Mouse (Mus musculus): Measurements from ENCODE around the gene Rxfp1. TPM values are rescaled to one million over a fixed set of nuclear protein-coding genes. Genes with fewer than 3 reads are reported as not detected.
A peak's percentile ranks its signal among the peaks of the same experiment; 100 is the strongest.

Gene Rxfp1
- not detected in 2 replicates for polyA plus RNA-seq (2015; fragmentation: Nextera tagmentation; extraction: Ambion mirVana)

- H3K27ac ChIP-seq (ENCODE audit: low read length) = no peak within 1 kb of the TSS
- H3K4me3 ChIP-seq (ENCODE audit: low read depth, low read length) = no peak within 1 kb of the TSS
- 49% methylated on average over 3 of the region's 4 CpGs for WGBS (ENCODE audit: insufficient replicate concordance)
- H3K4me2 ChIP-seq (ENCODE audit: low read depth, low read length) = no peak within 1 kb of the TSS
- no peaks in the 10 kb centered on the region for H3K9me3 ChIP-seq (replicated peaks; ENCODE audit: control insufficient read depth, low read length)
- H3K27me3 ChIP-seq (ENCODE audit: control insufficient read depth, insufficient read depth, low read depth, low read length) = no peaks in the 10 kb centered on the region
- H3K9ac ChIP-seq (ENCODE audit: low read depth, low read length) = no peak within 1 kb of the TSS
- H3K4me1 ChIP-seq (ENCODE audit: control insufficient read depth, low read depth, low read length) = no peaks in the 10 kb centered on the region
- ATAC-seq (ENCODE audit: low read depth) = no peak
- no peaks in the 10 kb centered on the region for H3K36me3 ChIP-seq (ENCODE audit: control insufficient read depth, insufficient read depth)
Measured at GRCm38 (mm10) chr3:79737780-79738179, at the start of gene Rxfp1. TSS of gene Rxfp1 (minus strand) at chr3:79737880.

GRCm38 (mm10) chr3:79784362-79784736 lies 46.7 kb upstream of the Rxfp1 start:
- Histone ChIP-seq H3K9ac (ENCODE audit: low read depth, low read length) (no peak overlapping the region), H3K27ac (ENCODE audit: low read length) (no peak overlapping the region), H3K4me3 (ENCODE audit: low read depth, low read length) (no peak overlapping the region), H3K4me1 (ENCODE audit: control insufficient read depth, low read depth, low read length) (no peaks in the 10 kb centered on the region), H3K36me3 (ENCODE audit: control insufficient read depth, insufficient read depth) (no peaks in the 10 kb centered on the region), H3K9me3 (replicated peaks; ENCODE audit: control insufficient read depth, low read length) (no peaks in the 10 kb centered on the region), H3K4me2 (ENCODE audit: low read depth, low read length) (peak overlapping the region; percentile 13; the same call in 1 of the 2 replicates), H3K27me3 (ENCODE audit: control insufficient read depth, insufficient read depth, low read depth, low read length) (no peaks in the 10 kb centered on the region; the same call in none of the 2 replicates)
- WGBS (ENCODE audit: insufficient replicate concordance) = 9% methylated on average over 11 of the region's 11 CpGs
- ATAC-seq (ENCODE audit: low read depth) = no peak

GRCm38 (mm10) chr3:79783630-79784361 lies 46.1 kb upstream of the Rxfp1 start:
- Histone ChIP-seq H3K9ac (ENCODE audit: low read depth, low read length) (no peak overlapping the region), H3K4me2 (ENCODE audit: low read depth, low read length) (peak overlapping the region; percentile 13; the same call in 1 of the 2 replicates), H3K4me1 (ENCODE audit: control insufficient read depth, low read depth, low read length) (no peaks in the 10 kb centered on the region), H3K36me3 (ENCODE audit: control insufficient read depth, insufficient read depth) (no peaks in the 10 kb centered on the region), H3K4me3 (ENCODE audit: low read depth, low read length) (no peak overlapping the region), H3K27me3 (ENCODE audit: control insufficient read depth, insufficient read depth, low read depth, low read length) (no peaks in the 10 kb centered on the region; the same call in none of the 2 replicates), H3K27ac (ENCODE audit: low read length) (no peak overlapping the region), H3K9me3 (replicated peaks; ENCODE audit: control insufficient read depth, low read length) (no peaks in the 10 kb centered on the region)
- WGBS (ENCODE audit: insufficient replicate concordance) = 37% methylated on average over 10 of the region's 10 CpGs
- ATAC-seq (ENCODE audit: low read depth) = no peak

GRCm38 (mm10) chr3:79772701-79773100 lies 35.0 kb upstream of the Rxfp1 start:
- no peak for ATAC-seq (ENCODE audit: low read depth)
- no peak overlapping the region for H3K4me2 ChIP-seq (ENCODE audit: low read depth, low read length)
- H3K27ac ChIP-seq (ENCODE audit: low read length) = no peak overlapping the region
- H3K9ac ChIP-seq (ENCODE audit: low read depth, low read length) = no peak overlapping the region
- H3K9me3 ChIP-seq (replicated peaks; ENCODE audit: control insufficient read depth, low read length) = no peaks in the 10 kb centered on the region
- no peak overlapping the region for H3K4me3 ChIP-seq (ENCODE audit: low read depth, low read length)
- H3K4me1 ChIP-seq (ENCODE audit: control insufficient read depth, low read depth, low read length) = no peaks in the 10 kb centered on the region
- WGBS (ENCODE audit: insufficient replicate concordance) = 44% methylated on average over 2 of the region's 2 CpGs
- no peaks in the 10 kb centered on the region for H3K36me3 ChIP-seq (ENCODE audit: control insufficient read depth, insufficient read depth)
- no peaks in the 10 kb centered on the region for H3K27me3 ChIP-seq (ENCODE audit: control insufficient read depth, insufficient read depth, low read depth, low read length)

- Histone ChIP-seq H3K4me2 (ENCODE audit: low read depth, low read length) (no peak overlapping the region), H3K4me1 (ENCODE audit: control insufficient read depth, low read depth, low read length) (no peaks in the 10 kb centered on the region), H3K27ac (ENCODE audit: low read length) (no peak overlapping the region), H3K27me3 (ENCODE audit: control insufficient read depth, insufficient read depth, low read depth, low read length) (no peaks in the 10 kb centered on the region), H3K9ac (ENCODE audit: low read depth, low read length) (no peak overlapping the region), H3K9me3 (replicated peaks; ENCODE audit: control insufficient read depth, low read length) (no peaks in the 10 kb centered on the region), H3K4me3 (ENCODE audit: low read depth, low read length) (no peak overlapping the region), H3K36me3 (ENCODE audit: control insufficient read depth, insufficient read depth) (no peaks in the 10 kb centered on the region)
- 40% methylated on average over 1 of the region's 1 CpGs for WGBS (ENCODE audit: insufficient replicate concordance)
- no peak for ATAC-seq (ENCODE audit: low read depth)
Measured at GRCm38 (mm10) chr3:79753736-79754135, 16.1 kb upstream of the Rxfp1 start.

GRCm38 (mm10) chr3:79746585-79746984 lies 8.9 kb upstream of the Rxfp1 start:
- no peak overlapping the region for H3K4me3 ChIP-seq (ENCODE audit: low read depth, low read length)
- no peaks in the 10 kb centered on the region for H3K27me3 ChIP-seq (ENCODE audit: control insufficient read depth, insufficient read depth, low read depth, low read length)
- ATAC-seq (ENCODE audit: low read depth) = no peak
- no peak overlapping the region for H3K4me2 ChIP-seq (ENCODE audit: low read depth, low read length)
- no peaks in the 10 kb centered on the region for H3K9me3 ChIP-seq (replicated peaks; ENCODE audit: control insufficient read depth, low read length)
- H3K4me1 ChIP-seq (ENCODE audit: control insufficient read depth, low read depth, low read length) = no peaks in the 10 kb centered on the region
- no peak overlapping the region for H3K9ac ChIP-seq (ENCODE audit: low read depth, low read length)
- no peak overlapping the region for H3K27ac ChIP-seq (ENCODE audit: low read length)
- no peaks in the 10 kb centered on the region for H3K36me3 ChIP-seq (ENCODE audit: control insufficient read depth, insufficient read depth)
- WGBS (ENCODE audit: insufficient replicate concordance) = 57% methylated on average over 6 of the region's 6 CpGs

- Histone ChIP-seq H3K4me1 (ENCODE audit: control insufficient read depth, low read depth, low read length) (no peaks in the 10 kb centered on the region), H3K4me3 (ENCODE audit: low read depth, low read length) (no peak overlapping the region), H3K36me3 (ENCODE audit: control insufficient read depth, insufficient read depth) (no peaks in the 10 kb centered on the region), H3K4me2 (ENCODE audit: low read depth, low read length) (no peak overlapping the region), H3K27me3 (ENCODE audit: control insufficient read depth, insufficient read depth, low read depth, low read length) (no peaks in the 10 kb centered on the region), H3K9ac (ENCODE audit: low read depth, low read length) (no peak overlapping the region), H3K27ac (ENCODE audit: low read length) (no peak overlapping the region), H3K9me3 (replicated peaks; ENCODE audit: control insufficient read depth, low read length) (no peaks in the 10 kb centered on the region)
- 58% methylated on average over 6 of the region's 6 CpGs for WGBS (ENCODE audit: insufficient replicate concordance)
- no peak for ATAC-seq (ENCODE audit: low read depth)
Measured at GRCm38 (mm10) chr3:79745101-79745500, 7.4 kb upstream of the Rxfp1 start.

GRCm38 (mm10) chr3:79744415-79744814 lies 6.7 kb upstream of the Rxfp1 start:
- Histone ChIP-seq H3K4me3 (ENCODE audit: low read depth, low read length) (no peak overlapping the region), H3K4me2 (ENCODE audit: low read depth, low read length) (no peak overlapping the region), H3K9ac (ENCODE audit: low read depth, low read length) (no peak overlapping the region), H3K36me3 (ENCODE audit: control insufficient read depth, insufficient read depth) (no peaks in the 10 kb centered on the region), H3K4me1 (ENCODE audit: control insufficient read depth, low read depth, low read length) (no peaks in the 10 kb centered on the region), H3K9me3 (replicated peaks; ENCODE audit: control insufficient read depth, low read length) (no peaks in the 10 kb centered on the region), H3K27ac (ENCODE audit: low read length) (no peak overlapping the region), H3K27me3 (ENCODE audit: control insufficient read depth, insufficient read depth, low read depth, low read length) (no peaks in the 10 kb centered on the region)
- no peak for ATAC-seq (ENCODE audit: low read depth)
- 65% methylated on average over 2 of the region's 2 CpGs for WGBS (ENCODE audit: insufficient replicate concordance)

- Histone ChIP-seq H3K9me3 (replicated peaks; ENCODE audit: control insufficient read depth, low read length) (no peaks in the 10 kb centered on the region), H3K27me3 (ENCODE audit: control insufficient read depth, insufficient read depth, low read depth, low read length) (no peaks in the 10 kb centered on the region), H3K4me2 (ENCODE audit: low read depth, low read length) (no peak overlapping the region), H3K9ac (ENCODE audit: low read depth, low read length) (no peak overlapping the region), H3K36me3 (ENCODE audit: control insufficient read depth, insufficient read depth) (no peaks in the 10 kb centered on the region), H3K4me3 (ENCODE audit: low read depth, low read length) (no peak overlapping the region), H3K4me1 (ENCODE audit: control insufficient read depth, low read depth, low read length) (no peaks in the 10 kb centered on the region), H3K27ac (ENCODE audit: low read length) (no peak overlapping the region)
- WGBS (ENCODE audit: insufficient replicate concordance) = 71% methylated on average over 2 of the region's 2 CpGs
- ATAC-seq (ENCODE audit: low read depth) = no peak
Measured at GRCm38 (mm10) chr3:79740351-79740750, 2.7 kb upstream of the Rxfp1 start.
